Mouse (Mus musculus) mature B cell (primary cell): ENCODE results near the gene Arap2.
"Not testable (repeated sequence)": the region's sequence is repeated elsewhere in the genome, so short reads cannot be mapped to it uniquely, and the experiment has no call there.

Source experiments
- in situ Hi-C: fragments of 300-500 bp; cut with MboI; formaldehyde crosslinking; loops from 2 replicates; pipeline ENCODE4 v1.14.3; 2019

Gene Arap2

GRCm38 (mm10) chr5:62739451-62740415 is 26.2 kb downstream of the Arap2 start:
- in situ Hi-C loops = no loop called here

DNA sequence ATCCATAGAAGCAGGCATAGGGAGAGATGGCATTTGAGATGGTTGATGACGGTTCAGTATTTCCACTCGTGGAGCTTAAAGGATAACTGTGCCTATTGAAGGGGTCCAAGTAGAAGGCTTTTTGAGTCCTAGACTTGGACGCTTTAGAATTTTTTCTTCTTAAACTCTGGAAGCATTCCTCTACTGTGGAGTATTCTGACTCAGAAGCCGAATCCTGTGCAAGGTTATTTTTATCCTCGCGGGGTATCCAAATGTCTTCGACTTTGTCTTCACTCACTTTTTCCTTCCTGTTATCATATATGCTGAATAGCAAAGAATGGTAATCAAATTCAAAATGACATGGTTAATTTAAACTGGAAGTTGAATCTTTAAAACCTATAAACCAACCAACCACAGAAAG is 35.4 kb downstream of the Arap2 start:
- in situ Hi-C loops = not testable (repeated sequence)

DNA sequence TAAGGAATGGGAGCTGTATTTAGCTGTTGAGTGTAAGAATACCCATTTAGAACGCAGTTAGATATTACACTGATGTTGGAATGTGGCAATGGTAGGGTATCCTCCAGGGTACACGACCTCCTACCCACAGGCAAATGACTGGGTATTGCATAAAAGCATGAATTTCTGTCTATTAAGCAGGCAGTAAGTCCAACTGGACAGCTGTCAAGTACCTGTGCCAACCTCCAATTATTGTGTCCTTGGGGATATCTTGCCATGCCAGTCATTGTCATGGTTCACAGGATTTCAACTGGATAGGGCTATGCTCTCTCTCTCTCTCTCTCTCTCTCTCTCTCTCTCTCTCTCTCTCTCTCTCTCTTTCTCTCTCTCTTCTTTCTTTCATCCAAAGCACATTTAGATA is 40.4 kb downstream of the Arap2 start:
- in situ Hi-C loops = no loop called here

GRCm38 (mm10) chr5:62723261-62724105 is 42.5 kb downstream of the Arap2 start:
- in situ Hi-C loops = no loop called here

DNA sequence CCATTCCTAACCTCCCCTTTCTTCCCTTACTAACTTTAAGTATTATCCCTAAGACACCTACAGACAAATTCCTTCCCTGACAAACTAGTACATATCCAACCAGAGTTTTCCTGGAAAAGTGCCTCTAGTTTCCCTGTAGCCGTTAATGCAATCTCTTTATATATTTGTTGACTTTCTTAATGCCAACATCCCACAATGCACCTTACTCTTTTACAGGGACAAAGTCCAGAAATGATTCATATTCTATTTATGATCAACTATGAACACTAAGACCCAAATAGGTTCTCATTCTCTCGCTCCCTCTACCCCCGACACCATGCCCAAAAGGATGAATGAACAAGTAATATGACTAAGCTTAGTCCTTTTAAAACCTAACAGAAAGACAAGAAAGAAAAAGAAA is 49.5 kb downstream of the Arap2 start:
- in situ Hi-C loops = no loop called here

- in situ Hi-C loops = no loop called here
These were observed 50.0 kb downstream of the Arap2 start for GRCm38 (mm10) chr5:62715977-62716376.

GRCm38 (mm10) chr5:62715436-62715835 is 50.5 kb downstream of the Arap2 start:
- in situ Hi-C loops = no loop called here

DNA sequence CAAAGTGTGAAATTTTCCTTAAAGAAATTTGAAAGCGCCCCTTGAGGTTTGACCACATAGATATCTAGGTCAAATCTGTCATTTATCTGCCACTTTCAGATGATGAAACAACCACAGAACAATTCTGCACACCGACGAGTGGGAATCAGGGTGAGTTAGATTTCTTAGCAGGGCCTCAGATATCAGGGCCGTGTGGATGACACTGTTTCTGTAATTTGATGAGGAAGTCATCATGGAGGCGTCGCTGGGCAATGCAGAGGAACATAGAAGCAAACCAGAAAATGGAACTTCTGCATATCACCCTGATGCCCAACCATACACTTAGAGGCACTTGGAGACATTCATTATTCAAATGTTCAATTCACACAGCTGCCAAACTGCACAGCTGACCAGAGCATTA is 55.0 kb downstream of the Arap2 start:
- in situ Hi-C loops = no loop called here

- in situ Hi-C loops = no loop called here
These were observed 59.1 kb downstream of the Arap2 start for GRCm38 (mm10) chr5:62706900-62707299.

GRCm38 (mm10) chr5:62689965-62690364 is 76.0 kb downstream of the Arap2 start:
- in situ Hi-C loops = no loop called here

- in situ Hi-C loops = no loop called here
These were observed 82.2 kb downstream of the Arap2 start for GRCm38 (mm10) chr5:62683751-62684150.

GRCm38 (mm10) chr5:62683207-62683606 is 82.8 kb downstream of the Arap2 start:
- in situ Hi-C loops = no loop called here

- in situ Hi-C loops = no loop called here
These were observed 88.6 kb downstream of the Arap2 start for GRCm38 (mm10) chr5:62677390-62677789.

DNA sequence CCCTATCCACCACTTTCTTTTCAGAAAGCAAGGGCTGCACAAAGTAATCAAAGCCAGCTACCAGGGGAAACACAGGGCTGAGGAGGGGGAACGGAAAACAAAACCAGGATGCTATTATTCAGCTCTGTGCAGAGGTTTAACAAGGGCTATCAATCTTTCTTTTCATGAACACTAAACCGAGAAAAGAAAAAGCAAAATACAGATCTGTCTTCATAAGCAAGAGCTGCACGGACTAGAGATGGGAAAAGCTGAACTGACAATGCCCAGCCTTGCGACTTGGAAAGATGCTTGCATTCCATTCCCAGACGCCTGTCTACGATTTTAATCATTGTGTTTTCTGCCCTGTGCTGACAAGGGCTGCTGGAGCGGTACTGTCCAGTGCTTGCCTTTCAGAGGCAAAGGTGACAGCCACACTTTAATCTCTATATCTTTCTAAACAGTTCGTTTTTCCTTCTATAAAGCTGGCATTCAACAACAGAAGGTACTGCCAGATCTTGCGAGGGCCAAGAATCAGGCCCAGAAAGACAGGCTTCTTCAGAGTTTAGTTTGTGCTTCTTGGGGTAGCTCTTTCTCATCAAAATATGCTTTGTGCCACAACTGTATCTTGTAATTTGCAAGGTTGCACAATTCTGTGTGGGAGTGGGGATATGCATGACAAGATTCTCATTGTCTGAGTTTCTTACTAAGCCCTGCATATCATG is 93.1 kb downstream of the Arap2 start:
- in situ Hi-C loops = no loop called here

GRCm38 (mm10) chr5:62665329-62665728 is 100.6 kb downstream of the Arap2 start:
- in situ Hi-C loops = no loop called here

GRCm38 (mm10) chr5:62664847-62665246 is 101.1 kb downstream of the Arap2 start:
- in situ Hi-C loops = no loop called here

DNA sequence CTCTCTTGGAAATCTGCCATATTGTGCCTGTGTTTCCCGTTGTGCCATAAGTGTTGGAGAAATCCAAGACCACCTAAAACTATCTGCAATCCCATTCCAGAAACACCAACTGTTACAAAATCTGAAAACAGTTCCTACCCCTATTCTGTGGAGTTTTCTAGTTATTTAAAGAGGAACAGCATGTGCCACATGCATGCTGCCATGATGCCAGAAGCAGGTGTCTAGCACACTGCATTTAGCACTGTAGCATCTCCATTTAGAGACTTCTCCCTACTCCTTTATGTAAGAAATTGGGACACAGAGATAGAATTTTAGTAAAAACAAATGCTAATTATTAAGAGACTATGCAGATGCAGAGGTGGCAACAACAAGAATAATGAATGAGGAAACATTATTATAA is 102.8 kb downstream of the Arap2 start:
- in situ Hi-C loops = no loop called here

DNA sequence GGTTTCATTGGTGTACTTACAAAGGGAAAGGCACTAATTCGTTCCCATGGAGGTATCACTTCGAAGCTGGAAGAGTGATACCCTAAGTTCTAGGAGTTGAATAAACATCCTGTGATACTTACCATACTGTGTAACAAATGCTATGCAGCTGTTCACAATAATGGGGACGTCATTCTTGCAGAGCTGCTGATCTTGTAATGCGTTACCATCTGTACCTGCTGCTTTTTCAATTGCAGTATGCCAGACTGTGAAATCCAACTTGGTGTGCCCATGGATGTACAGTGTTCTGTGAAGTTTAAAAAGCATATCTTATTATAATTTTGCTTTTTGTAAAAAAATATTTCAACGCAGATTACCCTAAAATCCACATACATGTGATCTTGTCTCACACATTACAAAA is 112.0 kb downstream of the Arap2 start:
- in situ Hi-C loops = no loop called here

GRCm38 (mm10) chr5:62642330-62642729 is 123.6 kb downstream of the Arap2 start:
- in situ Hi-C loops = no loop called here

GRCm38 (mm10) chr5:62640501-62640900 is 125.5 kb downstream of the Arap2 start:
- in situ Hi-C loops = no loop called here

GRCm38 (mm10) chr5:62636341-62636740 is 129.6 kb downstream of the Arap2 start:
- in situ Hi-C loops = no loop called here

- in situ Hi-C loops = no loop called here
These were observed 137.1 kb downstream of the Arap2 start for GRCm38 (mm10) chr5:62628901-62629300.
